Mouse (Mus musculus): ENCODE measurements around the gene Malrd1. TPM values are rescaled to one million over a fixed set of nuclear protein-coding genes. Genes with fewer than 3 reads are reported as not detected.

Gene Malrd1
- total RNA-seq, 2 experiments from 2014 or later = not detected

DNA sequence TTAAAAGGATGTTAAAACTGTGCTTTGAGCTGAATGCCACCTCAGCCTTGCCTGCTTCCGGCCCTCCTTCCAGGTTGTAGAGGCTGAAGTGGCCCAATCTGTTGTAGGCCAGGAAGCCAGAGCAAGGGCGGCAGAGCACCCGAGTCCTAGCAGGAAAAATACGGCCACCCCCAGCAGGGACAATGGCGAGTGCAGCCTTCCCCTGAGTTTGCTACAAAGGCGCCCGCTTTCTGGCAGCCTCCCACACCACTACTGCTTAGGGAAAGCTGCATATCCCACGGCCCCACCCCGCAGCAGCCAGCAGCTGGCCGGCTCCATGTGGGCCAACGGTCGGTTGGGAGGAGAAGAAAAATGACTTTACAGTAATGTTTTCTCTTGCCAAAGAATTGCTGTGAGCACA, 503.5 kb downstream of the Malrd1 start:
- DNase-seq (ENCODE audit: low spot score in 2 of 2) = no peak

DNA sequence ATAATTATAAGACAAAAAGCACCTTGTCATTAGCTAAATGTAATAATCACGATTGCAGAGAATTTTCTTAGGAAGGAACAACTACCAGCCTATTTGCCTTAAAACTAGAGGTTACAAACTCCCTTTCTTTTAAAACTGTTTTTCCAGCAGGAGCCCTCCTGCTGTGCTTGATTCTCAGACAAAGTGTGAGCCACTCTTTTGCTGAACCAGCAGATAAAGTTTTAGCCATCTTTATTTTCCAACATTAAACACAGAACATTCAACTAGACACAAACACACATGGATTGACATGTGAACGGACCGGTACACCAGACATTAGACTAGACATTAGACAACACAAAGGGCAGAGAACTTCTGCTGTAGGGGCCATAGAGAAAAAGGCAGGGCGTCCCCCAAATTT, 505.3 kb downstream of the Malrd1 start:
- DNase-seq (ENCODE audit: low spot score in 2 of 2) = no peak

DNA sequence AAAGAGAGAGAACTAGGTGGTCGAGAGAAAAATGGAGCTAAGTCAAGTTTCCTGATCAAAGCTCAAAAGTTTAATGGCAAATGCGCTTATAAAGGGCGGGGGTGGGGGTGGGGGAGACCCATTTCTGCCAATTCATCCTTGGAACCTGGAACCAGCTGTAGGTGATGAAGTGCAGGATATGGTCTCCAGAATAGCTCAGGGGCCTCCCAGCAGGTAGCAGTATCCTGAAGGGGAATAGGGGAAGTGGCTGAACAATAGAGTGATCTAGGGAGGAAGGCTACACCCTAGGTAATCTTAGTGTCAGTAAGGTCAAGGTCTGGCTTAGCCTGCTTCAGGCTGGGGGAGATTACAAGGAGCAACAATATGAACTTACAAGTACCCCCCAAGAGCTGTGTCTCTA, 506.5 kb downstream of the Malrd1 start:
- DNase-seq (ENCODE audit: low spot score in 2 of 2) = no peak

DNA sequence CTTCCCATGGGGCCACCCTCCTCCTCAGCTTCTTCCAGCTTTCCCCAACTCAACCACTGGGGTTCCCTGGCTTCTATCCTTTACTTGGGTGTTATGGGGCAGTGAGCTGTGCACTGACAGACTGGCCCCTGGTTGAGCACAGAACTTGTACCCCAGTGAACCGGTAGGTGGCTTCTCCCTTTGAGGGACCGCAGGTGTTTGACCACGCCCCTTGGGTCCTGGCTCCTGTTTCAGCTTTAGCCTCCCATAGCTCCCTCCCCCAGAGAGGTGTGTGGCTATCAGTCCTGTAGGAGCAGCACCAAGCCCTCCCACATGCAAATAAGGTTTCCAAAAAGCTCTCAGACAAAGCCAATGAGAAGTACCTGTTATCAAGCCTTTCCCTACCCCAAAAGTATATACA, 584.4 kb downstream of the Malrd1 start:
- DNase-seq (ENCODE audit: low spot score in 2 of 2) = no peak

DNA sequence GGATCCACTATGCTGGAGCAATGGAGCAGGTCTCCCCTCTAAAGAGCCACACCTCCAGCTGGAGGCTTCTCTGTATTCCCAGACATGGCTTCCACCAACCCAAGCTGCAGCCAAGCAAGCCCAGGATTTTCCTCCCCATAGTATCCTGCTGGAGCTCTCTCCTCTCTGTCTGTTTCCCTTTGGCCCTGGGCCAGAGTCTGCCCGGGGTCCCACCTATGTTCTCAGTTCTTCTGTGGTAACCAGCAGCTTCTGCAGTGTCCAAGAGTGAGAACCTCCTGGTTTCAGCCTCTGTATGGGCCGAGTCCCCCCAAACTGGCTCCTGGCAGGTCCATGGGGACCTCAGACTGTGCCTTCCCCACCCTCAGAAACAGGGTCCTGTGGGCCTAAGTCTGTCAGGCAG, 587.1 kb downstream of the Malrd1 start:
- DNase-seq (ENCODE audit: low spot score in 2 of 2) = no peak

DNA sequence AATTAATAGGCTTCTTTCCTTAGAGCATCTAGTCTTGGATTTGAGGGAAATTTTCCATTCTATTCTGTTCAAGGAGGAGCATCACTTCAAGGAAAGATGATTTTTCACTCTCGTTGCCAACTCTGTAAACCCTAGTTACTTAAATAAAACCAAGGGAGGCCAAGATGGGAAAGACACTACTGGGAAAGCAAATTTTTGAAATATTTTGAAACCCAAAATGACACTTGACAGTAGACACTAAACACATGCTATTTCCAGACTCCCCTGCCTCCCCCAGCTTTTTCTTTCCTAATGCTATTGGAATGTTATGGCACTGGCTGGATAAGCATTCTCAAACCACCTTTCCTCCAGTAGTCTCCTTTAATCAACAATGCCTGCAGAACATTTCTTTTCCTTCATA, 621.7 kb downstream of the Malrd1 start:
- DNase-seq (ENCODE audit: low spot score in 2 of 2) = no peak

DNA sequence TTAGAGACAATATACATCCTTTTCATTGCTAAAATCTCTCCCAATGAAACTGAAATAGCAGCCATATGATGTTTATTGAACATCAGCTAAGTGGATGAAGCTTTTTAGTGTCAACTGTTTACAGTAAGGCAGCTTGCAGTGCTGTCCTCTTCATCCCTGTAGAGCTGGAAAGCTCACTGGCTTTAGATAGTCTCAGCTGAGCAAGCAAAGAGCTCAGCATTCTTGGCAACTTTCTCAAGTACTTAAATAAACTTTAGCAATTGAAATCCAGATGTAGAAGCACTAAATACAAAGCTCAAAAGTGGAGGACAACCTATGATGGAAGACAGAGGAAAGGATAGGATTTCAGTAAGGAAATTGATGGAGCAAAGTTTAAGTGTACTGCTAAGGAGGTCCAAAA, 626.3 kb downstream of the Malrd1 start:
- DNase-seq (ENCODE audit: low spot score in 2 of 2) = no peak

DNA sequence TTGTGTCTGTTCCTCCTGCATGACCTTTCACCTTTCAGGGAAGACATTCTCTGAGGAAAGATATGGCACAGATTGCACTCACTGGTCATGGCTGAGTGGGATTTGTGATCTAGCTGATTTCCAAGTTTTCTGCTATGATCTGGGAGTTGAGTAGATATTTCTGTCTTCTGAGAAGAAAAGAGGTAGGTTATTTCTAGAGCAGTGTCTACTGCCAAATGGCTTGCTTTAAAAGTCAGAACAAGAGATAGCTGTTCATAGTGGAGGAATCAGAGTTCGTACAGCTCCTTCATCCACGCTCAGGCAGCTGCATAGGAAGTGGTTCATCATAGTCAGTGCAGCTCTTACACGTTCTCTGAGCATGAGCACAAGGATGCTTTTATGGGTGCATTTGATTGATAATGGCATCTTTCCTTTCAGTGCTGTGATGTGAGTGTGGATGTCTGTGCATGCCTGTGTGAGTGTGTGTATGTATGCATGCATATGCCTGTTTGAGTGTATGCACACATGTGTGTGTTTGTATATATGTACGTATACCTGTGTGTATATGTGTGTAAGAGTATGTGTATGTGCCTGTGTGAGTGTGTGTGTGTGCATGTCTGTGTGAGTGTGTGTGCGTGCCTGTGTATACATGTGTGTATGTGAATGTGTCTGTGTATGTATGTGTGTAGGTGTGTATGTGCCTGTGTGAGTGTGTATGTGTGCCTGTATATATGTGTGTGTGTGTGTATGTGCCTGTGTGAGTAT, 637.1 kb downstream of the Malrd1 start:
- peak; percentile 5 to 16 for DNase-seq (ENCODE audit: low spot score in 2 of 2)

DNA sequence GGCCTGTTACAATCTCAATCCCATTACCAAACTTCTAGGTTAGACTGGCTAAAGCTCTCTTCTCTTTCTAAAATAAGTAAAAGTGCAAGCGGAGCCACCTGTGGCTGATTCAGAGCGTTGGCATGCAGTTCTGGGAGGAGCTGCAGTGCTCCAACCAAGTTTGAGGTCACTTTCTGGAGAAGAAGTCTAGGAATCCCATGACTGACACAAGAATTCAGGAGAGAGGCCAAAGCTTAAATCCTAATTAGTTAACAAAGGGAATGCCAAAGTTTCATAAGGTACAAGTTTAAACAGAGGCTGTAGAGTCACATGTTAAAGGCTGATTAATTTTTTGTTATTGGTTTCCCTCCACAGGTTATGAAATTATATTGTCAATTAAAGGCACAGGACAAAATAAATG, 642.3 kb downstream of the Malrd1 start:
- DNase-seq (ENCODE audit: low spot score in 2 of 2) = no peak

DNA sequence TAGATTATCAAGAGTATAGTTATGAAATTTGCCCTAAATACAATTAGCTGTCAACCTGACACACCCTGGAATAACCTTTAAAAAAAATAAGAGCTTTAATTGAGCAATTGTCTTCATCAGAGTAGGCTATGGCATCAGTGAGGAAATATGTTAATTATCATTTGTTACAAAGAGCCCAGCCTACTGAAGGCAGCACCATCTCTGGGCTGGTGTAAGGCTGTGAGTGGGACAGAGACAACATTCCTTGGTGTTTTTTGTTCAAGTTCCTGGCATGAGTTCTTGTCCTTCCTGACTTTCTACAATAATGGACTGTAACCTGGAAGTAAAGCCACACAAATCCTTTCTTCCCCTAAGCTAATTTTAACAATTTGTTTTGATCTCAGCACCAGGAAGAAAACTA, 645.8 kb downstream of the Malrd1 start:
- no peak for DNase-seq (ENCODE audit: low spot score in 2 of 2)

DNA sequence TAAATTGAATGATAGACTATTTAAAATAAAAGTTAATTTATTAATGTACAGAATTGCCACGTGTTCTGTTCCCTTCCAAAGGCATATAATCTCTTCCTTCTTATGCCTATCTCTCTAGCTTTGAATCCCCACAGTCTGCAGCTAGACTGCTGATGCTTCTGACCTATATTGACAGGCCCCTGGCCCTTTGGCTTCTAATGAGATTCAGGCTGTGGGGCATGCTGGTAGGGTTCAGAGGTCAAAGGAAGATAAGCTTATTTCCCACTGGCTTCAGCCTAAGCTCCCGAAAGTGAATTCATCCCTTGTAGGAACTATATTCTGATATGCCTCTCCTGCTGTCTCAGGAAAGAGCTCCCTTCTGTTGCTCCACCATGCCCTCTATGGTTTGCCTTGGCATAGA, 647.1 kb downstream of the Malrd1 start:
- DNase-seq (ENCODE audit: low spot score in 2 of 2) = no peak

DNA sequence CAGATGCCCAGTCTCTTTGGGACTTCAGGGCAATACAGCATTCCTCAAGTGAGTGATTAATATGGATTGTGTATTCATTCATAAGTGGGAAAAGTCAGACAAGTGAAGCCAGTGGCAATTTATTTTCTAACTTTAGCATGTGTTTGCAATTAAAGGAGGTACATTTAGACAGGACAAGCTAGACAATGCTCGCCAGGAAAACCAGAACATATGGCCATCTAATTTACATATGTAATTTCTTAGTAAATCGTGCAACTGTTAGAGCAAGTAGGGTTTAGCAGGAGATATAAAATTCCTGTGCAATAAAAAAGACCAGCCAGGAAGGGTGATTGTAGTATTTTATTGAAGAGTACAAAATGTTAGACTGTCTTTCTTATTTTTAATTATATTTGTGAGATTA, 655.9 kb downstream of the Malrd1 start:
- no peak for DNase-seq (ENCODE audit: low spot score in 2 of 2)

DNA sequence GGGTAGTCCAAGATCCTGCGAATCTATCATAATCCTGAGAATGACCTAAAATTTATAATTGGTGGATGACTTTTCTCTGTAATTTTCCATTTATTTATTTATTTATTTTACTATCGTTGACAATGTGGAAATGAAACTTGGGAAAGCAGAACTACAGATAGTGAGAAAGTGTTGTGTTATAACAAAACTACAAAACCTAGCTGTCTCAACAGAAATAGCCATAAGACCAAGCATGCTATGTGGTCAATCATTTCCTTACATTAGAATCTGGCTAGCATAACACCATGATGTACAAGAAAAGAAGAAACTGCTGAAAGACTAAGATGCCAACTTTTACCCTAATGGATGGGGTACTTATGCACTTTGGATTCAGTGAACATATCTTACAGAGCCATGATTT, 656.9 kb downstream of the Malrd1 start:
- no peak for DNase-seq (ENCODE audit: low spot score in 2 of 2)

DNA sequence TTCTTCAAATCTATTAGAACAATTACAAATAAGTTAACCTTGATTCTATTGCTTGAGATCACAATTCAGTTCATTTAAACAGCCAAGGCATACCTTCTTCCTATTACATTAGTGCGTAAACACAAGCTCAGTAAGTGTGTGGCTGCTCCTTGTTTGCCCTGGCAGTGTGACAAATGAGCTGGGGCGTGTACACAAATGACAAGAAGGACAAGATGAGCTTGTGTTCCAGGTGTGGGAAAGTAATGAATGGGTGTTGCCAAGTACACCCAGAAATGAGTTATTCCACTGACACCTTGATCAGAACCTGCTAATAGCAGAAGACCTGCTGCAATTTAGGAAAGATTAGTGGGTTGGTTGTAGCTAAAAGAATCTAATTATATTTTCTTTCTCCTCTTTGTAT, 683.7 kb downstream of the Malrd1 start:
- no peak for DNase-seq (ENCODE audit: low spot score in 2 of 2)

DNA sequence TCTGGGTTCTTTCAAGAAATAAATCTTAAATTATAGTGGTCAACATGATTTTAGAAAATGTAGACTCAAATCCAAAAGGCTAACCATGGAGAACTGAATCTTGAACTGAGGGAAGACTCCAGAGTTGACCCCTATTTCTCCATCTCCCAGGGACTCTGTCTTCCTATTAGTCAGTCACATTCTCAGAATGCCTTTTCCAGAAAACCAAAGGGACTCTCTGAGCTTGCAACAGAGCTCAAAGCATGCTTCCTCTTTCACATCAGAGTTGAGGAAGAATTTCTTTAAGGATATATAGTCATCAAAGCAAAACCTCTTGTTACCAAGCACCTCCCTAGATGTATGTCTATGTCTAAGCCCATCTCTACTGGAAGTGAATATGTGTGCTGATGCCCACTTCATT, 686.5 kb downstream of the Malrd1 start:
- DNase-seq (ENCODE audit: low spot score in 2 of 2) = no peak

DNA sequence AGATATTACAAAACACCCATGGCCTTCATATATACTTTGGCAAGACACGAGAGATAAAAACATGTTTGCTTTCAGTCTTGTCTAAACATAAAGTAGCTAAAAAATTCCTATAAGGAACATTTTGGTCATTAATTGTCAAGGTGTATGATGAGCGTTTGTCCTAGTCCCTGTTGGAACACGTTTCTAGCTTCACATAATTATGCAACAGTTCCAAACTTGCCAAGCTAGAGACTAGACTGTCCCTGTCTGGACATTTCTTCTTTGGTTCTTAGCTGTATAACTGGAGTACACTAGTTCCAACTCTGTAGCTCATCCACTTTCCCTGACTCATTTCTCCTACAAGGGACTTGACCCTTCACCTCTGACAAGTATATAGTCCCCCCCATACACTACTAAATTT, 687.8 kb downstream of the Malrd1 start:
- no peak for DNase-seq (ENCODE audit: low spot score in 2 of 2)

DNA sequence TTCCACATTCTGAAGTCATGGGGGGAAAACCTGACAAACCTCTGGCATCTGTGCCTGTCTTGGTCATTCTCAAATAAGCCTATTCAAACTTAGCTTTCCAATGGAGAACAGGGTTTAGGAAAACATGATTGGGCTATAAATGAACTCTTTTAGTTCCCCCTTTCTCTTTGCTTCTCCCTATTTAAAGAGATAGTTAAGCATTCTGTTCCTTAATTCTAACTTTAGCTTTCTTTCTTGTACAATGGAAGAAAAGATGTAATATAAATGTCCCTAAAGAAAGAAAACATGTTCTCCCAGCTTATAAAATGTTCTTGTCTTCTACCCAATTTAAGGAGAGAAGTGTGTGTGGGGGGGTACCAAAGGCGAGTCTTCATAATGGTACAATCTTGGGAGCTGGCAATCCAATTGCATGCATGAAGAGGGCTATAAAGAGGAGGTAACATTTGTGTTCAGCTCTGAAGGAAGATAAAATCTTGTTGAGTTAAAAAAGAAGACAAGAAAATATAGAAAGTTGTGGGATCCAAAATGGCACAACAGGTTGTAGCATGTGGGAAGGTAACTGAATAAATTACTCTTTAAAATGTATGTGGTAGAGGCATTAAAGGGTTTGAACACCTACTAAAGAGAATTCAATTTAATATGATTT, 702.0 kb downstream of the Malrd1 start:
- peak in 1 of 2 experiments; percentile 2 for DNase-seq (ENCODE audit: low spot score in 2 of 2)

DNA sequence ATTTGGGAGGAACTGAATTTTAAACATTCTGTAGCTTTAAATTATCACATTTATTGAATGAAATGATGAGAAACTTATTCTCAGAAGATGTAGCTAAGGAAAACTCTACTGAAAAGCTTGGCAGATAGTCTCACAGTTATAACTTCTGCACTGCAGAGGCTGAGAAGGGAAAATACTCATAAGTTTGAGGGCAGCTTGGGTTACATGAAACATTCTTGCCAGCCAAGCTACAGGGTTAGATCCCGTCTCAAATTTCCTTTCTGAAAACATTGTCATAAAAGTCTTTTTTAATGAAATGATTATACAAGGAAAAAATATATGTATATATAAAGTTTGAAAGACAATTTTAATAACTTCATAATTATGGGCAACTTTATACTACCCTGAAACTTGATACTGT, 714.6 kb downstream of the Malrd1 start:
- DNase-seq (ENCODE audit: low spot score in 2 of 2) = no peak

DNA sequence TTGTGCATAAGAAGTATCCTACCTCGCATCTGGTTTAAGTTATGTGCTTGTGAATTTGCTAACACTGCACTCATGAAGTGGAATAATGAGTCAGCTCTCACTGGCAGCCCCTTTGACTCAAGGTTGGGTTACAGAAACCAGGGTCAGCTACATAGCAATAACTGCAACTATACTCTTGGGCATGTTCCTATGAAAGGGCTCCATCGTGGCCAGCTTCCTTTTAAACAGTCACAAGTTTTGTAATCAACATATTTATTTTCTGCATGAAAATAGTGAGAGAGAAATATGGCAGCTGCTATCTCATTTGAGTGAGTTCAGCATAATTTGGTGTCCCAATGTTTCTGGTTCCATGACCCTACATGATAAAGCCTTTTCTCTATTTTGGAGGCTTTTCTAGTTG, 716.8 kb downstream of the Malrd1 start:
- DNase-seq (ENCODE audit: low spot score in 2 of 2) = no peak

DNA sequence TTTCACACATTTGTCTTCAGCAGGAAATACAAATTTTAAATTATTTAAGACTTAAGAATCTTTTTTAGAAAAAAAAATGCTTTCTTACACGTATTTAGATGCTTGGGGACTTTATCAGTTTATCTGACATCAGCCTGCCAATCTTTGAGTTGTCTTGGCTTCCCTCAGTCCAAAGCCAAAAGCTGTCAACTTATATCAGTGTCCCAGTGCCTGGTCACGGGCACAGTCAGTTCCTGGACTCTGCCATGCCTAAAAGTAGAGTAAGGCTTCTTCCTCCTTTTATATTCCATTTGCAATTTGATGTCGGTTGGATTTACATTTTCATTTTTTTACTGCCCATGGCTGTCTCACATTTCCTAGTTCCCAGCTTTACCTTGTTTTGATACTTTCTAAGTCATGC, 722.6 kb downstream of the Malrd1 start:
- no peak for DNase-seq (ENCODE audit: low spot score in 2 of 2)

DNA sequence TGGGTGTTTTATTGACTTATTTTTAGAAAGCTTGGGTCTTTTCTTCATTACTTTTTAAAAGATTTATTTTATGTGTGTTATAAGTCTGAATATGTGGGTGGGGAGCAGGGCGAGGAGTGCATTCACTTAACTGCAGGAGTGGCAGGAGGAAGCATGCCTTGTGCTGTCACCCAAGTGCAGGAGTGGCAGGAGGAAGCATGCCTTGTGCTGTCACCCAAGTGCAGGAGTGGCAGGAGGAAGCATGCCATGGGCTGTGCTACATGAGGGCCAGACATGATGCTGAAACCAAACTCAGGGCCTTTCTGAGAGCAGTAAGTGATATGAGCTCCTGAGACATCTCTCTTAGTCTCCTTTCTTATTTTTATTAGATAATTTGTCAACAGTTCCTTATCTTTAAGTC, 726.0 kb downstream of the Malrd1 start:
- no peak for DNase-seq (ENCODE audit: low spot score in 2 of 2)
